Mouse (Mus musculus) thymus, adult 2 months (tissue): ENCODE data around the gene Gm49361.

Experiments
- CTCF ChIP-seq: fragments of 200-500 bp; IDR thresholded peaks from 2 replicates; pipeline ENCODE4 v1.5.1; 2012; ENCODE audit warnings: mild to moderate bottlenecking, control low read depth, low read length, moderate library complexity, borderline replicate concordance; ENCODE audit not compliant: control insufficient read depth, poor library complexity, insufficient read depth; ENCODE audit errors: extremely low read depth
- POLR2A ChIP-seq: fragments of 200-500 bp; IDR thresholded peaks from 2 replicates; pipeline ENCODE4 v1.6.1; 2012; ENCODE audit warnings: mild to moderate bottlenecking, low read length, control low read depth, moderate library complexity; ENCODE audit not compliant: control insufficient read depth, poor library complexity, insufficient read depth; ENCODE audit errors: extremely low read depth

GRCm38 (mm10) chr14:57691316-57691715 lies 54.6 kb downstream of the Gm49361 start:
- TF ChIP-seq CTCF (no peak), POLR2A (no peak)
